Mouse (Mus musculus) MEL (cell line): Measurements from ENCODE around the gene Tctn3.

ENCODE experiments used
- CTCF ChIP-seq, 3 experiments: IDR thresholded peaks in 2 of 3; conservative IDR thresholded peaks in 1 of 3; 2 replicates each; pipeline ENCODE4 v1.5.1; 2011 to 2012; ENCODE audit warnings: low read length in 3 of 3, low read depth in 2 of 3, mild to moderate bottlenecking in 2 of 3, improper control_type of control experiment in 1 of 3, inconsistent platforms in 1 of 3, mixed read lengths in 1 of 3, moderate library complexity in 1 of 3; ENCODE audit not compliant: control insufficient read depth in 1 of 3, insufficient read depth in 1 of 3, poor library complexity in 1 of 3, severe bottlenecking in 1 of 3
- EP300 ChIP-seq, 2 experiments: IDR thresholded peaks; 2 replicates each; pipeline ENCODE4 v1.6.1; 2011; ENCODE audit warnings: improper control_type of control experiment in 2 of 2, low read length in 2 of 2, low read depth in 1 of 2, mild to moderate bottlenecking in 1 of 2
- MAFK ChIP-seq: IDR thresholded peaks from 2 replicates; pipeline ENCODE4 v1.6.1; 2011; ENCODE audit warnings: low read depth, mild to moderate bottlenecking, low read length, improper control_type of control experiment, borderline replicate concordance
- POLR2A ChIP-seq, 2 experiments: IDR thresholded peaks; 2 replicates each; pipeline ENCODE4 v1.6.1; 2011 to 2012; ENCODE audit warnings: low read length in 2 of 2, mild to moderate bottlenecking in 2 of 2, control low read depth in 1 of 2, improper control_type of control experiment in 1 of 2, low read depth in 1 of 2, moderate library complexity in 1 of 2; ENCODE audit not compliant: control insufficient read depth in 1 of 2, insufficient read depth in 1 of 2, poor library complexity in 1 of 2

- TF ChIP-seq POLR2A (IDR thresholded peaks at IDR 0.05; ENCODE audit: control insufficient read depth in 1 of 2, insufficient read depth in 1 of 2, low read depth in 1 of 2, low read length in 2 of 2, poor library complexity in 1 of 2), result no peak
- no peak for TF ChIP-seq MAFK
- no peak for TF ChIP-seq EP300 (IDR thresholded peaks at IDR 0.05; ENCODE audit: low read depth in 1 of 2, low read length in 2 of 2)
- TF ChIP-seq CTCF (IDR thresholded peaks at IDR 0.05 in 2 of 3, conservative IDR thresholded peaks at IDR 0.05 in 1 of 3; ENCODE audit: control insufficient read depth in 1 of 3, insufficient read depth in 1 of 3, low read depth in 2 of 3, low read length in 3 of 3, poor library complexity in 1 of 3, severe bottlenecking in 1 of 3), result no peak
Measured at GRCm38 (mm10) chr19:40587491-40588292, 24.3 kb downstream of the Tctn3 start.
